Mouse (Mus musculus) left cerebral cortex, postnatal 25 days (tissue): ENCODE results near the gene Wbp2. TPM values are rescaled to one million over a fixed set of nuclear protein-coding genes. Genes with fewer than 3 reads are reported as not detected.
"Not testable (repeated sequence)": the region's sequence is repeated elsewhere in the genome, so short reads cannot be mapped to it uniquely, and the experiment has no call there.

Experiments used
- DNase-seq, 2 experiments: peaks; one replicate each; pipeline ENCODE4 v3.0.0; 2022; ENCODE audit warnings: low spot score in 2 of 2, mixed read lengths in 1 of 2
- intact Hi-C: fragments of 180-260 bp; cut with DNase I; formaldehyde crosslinking; loops from one replicate; pipeline ENCODE4 v1.15.1; 2025
- total RNA-seq, 2 experiments: library from RNA; stranded (reverse); gene quantifications; 2 replicates each; pipeline ENCODE4 v1.2.3; 2021

The Wbp2 gene
- 100 to 1,000 TPM; 342 to 363 TPM for total RNA-seq

DNA sequence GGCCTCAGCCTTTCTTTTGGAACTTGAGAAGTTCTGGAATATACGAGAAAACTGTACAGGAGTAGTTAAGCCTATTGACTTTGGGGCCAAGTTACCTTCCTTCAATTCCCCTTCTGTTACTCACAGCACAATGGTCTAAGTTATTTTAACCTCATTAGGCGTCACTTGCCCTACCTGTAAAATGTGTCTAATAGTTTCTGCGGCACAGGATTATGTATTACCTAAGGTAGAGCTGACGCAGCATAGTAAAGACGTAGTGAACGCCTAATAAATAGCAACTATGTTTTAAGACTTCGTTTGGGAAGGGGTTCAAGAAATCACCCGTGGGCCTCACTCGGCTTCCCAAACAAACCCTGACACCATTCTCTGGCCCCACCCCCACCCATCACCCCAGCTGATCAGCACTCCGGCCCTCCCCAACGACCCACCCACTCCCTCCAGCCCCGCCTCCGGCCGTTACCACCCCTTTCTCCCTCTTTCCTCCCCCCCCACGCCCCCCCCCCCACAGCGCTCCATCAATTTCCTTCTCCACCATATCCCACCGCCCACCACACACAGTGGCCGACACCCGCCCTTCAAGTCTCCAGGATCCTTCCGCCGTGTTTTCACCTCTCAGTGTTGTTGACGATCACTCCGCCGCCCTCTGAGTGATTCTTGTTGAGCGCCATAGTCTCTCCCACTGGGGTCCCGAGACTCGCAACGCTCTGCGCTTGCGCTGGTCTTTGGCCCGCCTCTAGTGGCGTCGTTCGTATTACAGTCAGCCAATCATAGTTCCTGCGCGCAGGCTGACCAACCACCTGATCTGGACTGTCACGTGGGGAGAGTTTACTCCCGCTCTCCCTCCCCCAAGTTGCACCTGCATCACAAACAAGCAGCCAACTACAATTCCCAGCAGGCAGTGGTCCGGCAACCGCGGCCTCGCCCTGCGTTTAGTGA is at the start of gene Wbp2:
TSS of gene Wbp2 (minus strand) at position 738 of the 936 bp plus-strand sequence.
- peak; percentile 98 to 100 for DNase-seq
- intact Hi-C loops: loop anchor here (1.0 to 2.0 kb wide), 2 partner anchors 44 to 56 kb away; partner anchors contain the start of gene Unk

GRCm38 (mm10) chr11:116134171-116134570 is 47.4 kb upstream of the Wbp2 start:
- intact Hi-C loops: loop anchor here (5.0 kb wide), 1 partner anchor 102 kb away; the partner anchor contains the start of gene Unk
- no peak for DNase-seq

DNA sequence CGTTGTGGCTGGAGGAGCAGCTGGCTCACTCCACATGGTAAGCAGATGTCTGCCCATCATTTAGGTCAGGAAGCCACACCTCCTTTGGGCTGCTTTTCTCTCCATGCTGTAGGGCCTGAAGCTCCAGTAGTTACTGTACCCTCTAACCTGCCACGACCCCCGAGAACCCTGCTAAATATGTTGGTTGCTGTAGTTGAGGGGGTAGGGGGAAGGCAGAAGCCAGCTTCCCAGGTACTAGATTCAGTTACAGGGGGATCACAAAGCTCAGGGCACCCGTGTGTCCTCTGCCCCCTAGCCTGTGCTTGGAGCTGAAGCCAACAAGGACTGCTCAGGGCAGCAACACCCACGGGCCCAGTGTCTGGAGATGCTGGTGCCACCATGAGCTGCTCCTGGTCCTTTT is 46.7 kb upstream of the Wbp2 start:
- DNase-seq: no peak

DNA sequence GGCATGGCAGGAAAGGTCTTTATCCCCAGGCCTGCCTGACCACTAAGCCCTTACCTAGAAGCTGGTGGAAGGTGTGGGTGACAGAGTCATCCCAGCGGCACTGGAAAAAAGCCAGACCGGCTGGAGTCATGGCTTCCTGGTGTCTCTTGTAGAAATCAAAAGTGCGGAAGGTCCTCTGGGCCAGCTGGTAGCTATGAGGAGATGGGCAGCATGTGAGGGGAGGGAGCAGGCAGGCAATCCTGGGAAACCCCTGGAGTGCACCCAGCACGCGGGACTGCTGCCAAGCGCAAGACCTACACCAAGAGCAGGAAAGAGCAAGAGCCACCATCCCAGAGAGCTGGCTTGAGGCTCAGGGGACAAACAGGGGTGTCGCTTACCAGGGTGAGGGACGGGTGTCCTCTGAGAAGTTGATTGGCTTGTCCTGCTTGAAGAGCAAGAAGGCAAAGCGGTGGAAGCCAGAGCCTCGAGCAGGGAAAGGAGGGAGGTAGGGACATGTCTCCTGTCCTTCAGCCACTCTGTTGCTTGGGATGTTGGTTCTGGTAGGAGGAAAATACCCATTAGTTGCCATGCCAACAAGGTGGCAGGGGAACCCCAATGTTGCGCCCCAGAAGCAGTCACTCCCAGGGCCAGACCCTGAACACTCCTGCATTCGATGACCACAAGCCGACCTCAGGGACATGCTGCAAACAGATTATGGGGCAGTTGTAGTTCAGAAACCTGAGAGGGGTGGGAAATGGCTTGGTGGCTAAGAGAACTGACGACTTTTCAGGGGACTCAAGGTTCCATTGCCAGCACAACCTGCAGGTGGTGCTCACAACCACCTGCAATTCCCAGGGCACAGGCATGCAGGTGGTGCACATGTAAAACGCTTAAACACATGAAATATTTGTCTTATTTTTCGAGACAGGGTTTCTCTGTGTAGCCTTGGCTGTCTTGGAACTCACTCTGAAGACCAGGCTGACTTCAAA is 45.9 kb upstream of the Wbp2 start:
- intact Hi-C loops: loop anchor here (5.0 kb wide), 1 partner anchor 100 kb away; the partner anchor contains the start of gene Unk
- DNase-seq: no peak

More for the DNA sequence above, 46.7 kb upstream of the Wbp2 start:
- intact Hi-C loops: loop anchor here (5.0 kb wide), 1 partner anchor 101 kb away; the partner anchor contains the start of gene Unk

DNA sequence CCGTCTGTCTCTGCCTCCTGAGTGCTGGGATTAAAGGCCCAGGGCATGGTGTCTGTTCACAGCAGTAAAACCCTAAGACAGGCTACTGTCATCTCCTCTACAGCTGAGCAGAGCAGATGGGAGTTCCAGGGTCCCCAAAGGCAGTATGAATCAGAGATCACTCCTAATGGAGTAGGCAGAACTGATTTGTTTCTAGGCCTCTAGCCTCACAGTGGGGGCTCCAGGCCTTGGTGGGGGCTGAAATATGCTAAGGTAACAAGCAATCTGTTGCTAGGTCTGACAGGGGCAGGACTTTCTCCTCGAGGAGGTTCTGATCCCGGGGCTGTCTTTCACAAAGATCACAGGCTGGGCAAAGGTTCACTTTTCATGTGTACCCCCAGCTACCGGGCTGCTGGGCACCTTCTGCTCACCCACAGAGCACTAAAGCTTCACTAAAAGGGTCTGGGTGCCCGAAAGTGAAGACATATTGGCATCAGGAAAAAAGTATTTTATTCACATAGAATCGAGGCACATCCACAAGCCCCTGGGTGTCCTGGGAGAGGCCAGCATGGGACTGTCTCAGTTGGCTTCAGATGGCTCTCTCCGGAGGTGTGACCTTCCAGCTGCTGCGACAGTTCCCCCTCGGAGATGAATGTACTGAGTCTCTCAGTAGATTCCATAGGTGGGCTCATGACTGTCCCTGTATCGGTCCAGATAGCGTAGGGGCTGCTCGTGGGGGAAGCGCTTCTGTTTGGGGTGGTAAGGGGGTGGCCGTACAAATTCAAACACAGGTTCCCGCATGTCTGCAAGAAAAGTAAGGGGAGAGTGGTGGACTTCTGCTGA is 44.8 kb upstream of the Wbp2 start:
- intact Hi-C loops: loop anchor here (5.0 kb wide), 1 partner anchor 99 kb away; the partner anchor contains the start of gene Unk

GRCm38 (mm10) chr11:116130488-116131205 is 43.9 kb upstream of the Wbp2 start, which contains the start of gene Trim65:
Gene Trim65, minus strand, starts transcription at chr11:116131128.
- peak; percentile 87 to 89 for DNase-seq
- intact Hi-C loops: loop anchor here (1.0 to 5.0 kb wide), 2 partner anchors 43 to 98 kb away; partner anchors contain the start of gene Unk

More for the DNA sequence above, 44.8 kb upstream of the Wbp2 start:
- no peak for DNase-seq

DNA sequence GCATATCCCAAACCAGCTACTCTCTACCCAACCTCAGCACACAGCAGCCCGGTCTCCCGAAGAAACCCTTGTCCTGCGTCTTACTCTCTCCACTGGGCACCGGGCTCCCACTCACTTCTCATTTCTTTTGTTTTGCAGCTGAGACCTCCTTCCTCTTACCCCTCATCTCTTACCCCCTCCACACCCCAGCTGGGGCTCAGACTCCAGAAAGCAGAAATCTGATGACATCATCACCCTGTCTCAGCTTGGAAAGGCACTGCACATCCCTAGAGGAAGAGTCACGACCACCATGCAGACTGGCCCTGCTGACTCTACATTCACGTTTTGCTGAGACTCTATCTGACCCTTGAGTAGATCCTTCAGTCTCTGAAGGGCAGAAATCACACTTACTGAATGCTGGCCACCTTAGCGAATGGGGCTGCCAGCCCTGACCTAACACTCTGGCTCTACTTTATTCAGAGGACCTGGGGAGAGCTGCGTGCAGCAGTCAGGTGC is 43.2 kb upstream of the Wbp2 start:
- no peak for DNase-seq
- intact Hi-C loops: loop anchor here (1.0 to 5.0 kb wide), 2 partner anchors 43 to 98 kb away; partner anchors contain the start of gene Unk

- no peak for DNase-seq
- intact Hi-C loops: no loop called here
These were observed 42.4 kb upstream of the Wbp2 start for GRCm38 (mm10) chr11:116129091-116129790.

DNA sequence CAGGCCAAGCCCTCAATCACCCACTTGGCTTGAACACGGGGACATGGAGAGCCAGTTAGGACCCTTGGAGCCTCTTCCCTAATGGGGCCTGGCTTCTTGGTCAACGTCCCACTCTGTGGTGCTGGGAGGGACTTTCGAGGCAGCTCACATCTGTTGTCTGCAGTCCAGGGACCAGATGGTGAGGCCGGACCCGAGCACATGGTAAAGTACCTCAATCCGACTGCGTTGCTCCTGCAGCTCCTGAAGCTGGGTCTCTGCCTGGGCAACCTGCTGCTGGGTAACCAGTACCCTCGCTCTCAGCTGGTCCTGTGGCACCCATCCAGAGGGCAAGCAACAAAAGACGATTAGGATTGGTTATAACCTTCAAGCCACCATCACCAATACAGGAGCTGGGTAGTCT is 41.2 kb upstream of the Wbp2 start:
- no peak for DNase-seq
- intact Hi-C loops: loop anchor here (2.0 kb wide), 1 partner anchor 17 kb away; no protein-coding TSS in a partner anchor

GRCm38 (mm10) chr11:116127156-116127980 is 40.6 kb upstream of the Wbp2 start, which contains the start of gene Trim47:
Gene Trim47, minus strand, starts transcription at chr11:116127210.
- no peak for DNase-seq

DNA sequence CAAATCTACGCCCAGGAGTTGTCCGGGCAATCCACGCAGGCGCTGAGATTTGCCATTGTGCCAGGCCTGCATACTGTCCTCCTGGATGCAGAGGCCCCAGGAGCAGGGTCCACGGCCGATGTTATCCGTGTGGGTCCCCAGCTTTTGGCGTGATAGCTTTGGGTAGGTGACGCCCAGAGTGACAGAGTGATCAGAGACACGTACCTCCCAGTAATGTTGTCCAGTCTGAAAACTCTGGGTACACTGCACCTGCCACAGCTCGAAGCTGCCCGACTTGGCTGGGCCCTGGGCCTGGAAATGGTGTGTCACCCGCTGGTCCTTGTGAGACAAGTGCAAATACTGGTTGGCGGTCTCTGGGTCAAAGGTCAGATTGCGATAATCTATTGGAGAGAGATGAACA is 39.5 kb upstream of the Wbp2 start:
- intact Hi-C loops: loop anchor here (2.0 kb wide), 1 partner anchor 15 kb away; no protein-coding TSS in a partner anchor
- DNase-seq: no peak

More at GRCm38 (mm10) chr11:116127156-116127980, 40.6 kb upstream of the Wbp2 start, which contains the start of gene Trim47:
- intact Hi-C loops: loop anchor here (2.0 kb wide), 1 partner anchor 17 kb away; no protein-coding TSS in a partner anchor

DNA sequence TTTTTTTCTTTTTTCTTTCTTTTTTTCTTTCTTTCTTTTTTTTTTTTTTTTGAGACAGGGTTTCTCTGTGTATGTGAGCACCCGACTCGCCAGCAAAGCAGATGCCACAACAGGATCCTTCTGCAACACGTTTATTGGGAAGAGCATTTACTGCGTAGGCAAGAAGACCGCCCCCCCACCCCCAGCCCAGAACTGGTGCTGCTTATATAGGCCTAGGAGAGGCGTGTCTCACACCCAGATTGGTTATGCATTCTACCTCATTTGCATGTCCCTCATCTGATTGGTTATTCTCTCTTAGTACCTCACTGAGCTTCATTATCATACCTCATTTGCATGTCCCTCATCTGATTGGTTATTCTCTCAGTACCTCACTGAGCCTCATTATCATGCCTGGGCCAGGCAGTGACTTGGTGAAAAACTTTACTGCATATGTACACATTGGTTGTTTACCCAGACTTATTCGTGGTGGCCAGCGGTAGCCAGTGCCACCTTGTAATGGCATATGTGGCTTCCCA is 35.0 kb upstream of the Wbp2 start:
- DNase-seq, intact Hi-C loops: not testable (repeated sequence)

GRCm38 (mm10) chr11:116117819-116118218 is 31.0 kb upstream of the Wbp2 start:
- intact Hi-C loops: no loop called here
- DNase-seq: no peak

DNA sequence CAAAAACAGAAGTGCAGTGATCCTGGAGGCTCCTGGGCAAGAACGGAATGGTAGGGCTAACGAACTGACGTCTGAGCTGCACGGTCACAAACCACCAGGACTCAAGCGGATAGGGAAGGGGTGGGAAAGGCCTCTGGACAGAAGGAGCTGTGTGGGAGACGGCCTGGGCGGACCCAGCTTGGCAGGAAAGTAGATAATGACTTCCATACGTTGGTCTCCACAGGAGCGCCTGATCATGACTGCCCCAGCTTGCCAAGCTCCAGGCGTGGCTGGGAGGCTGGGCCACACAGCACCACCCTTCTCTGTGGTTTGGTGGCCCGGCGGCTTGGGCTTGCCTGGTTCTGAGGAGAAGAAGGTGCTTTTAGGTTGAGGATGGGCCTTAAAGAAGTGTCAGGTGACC is 30.4 kb upstream of the Wbp2 start:
- intact Hi-C loops: no loop called here
- DNase-seq: no peak

GRCm38 (mm10) chr11:116111611-116112203 is 24.9 kb upstream of the Wbp2 start:
- intact Hi-C loops: loop anchor here (2.0 kb wide), 1 partner anchor 15 kb away; the partner anchor contains the start of gene Trim47
- DNase-seq: no peak
